Mouse (Mus musculus) adrenal gland, postnatal 14 days (tissue): ENCODE measurements around the gene Xrcc1. TPM values are rescaled to one million over a fixed set of nuclear protein-coding genes. Genes with fewer than 3 reads are reported as not detected.
"Not testable (repeated sequence)": the region's sequence is repeated elsewhere in the genome, so short reads cannot be mapped to it uniquely, and the experiment has no call there.

ENCODE experiments used
- DNase-seq: peaks from one replicate; pipeline ENCODE4 v3.0.0; 2021; ENCODE audit warnings: mixed read lengths
- long read RNA-seq, 2 experiments: library from polyadenylated mRNA; stranded (forward); transcript quantifications; one replicate each; pipeline ENCODE4 v2.0.0; 2021
- total RNA-seq: library from RNA; stranded (reverse); gene quantifications from 2 replicates; pipeline ENCODE4 v1.2.3, GENCODE M21; 2021

The Xrcc1 gene
- 38.5 and 47.0 TPM in 2 replicates for total RNA-seq
- long read RNA-seq, experiment 1, transcript Xrcc1-201 (17 exons, 2,155 nt) = major isoform, 43 of 64 reads
- long read RNA-seq, experiment 1, partial matches to known transcripts = 5 of 64 reads
- long read RNA-seq, experiment 1, other reads (novel, unspliced or antisense) = 14 of 64 reads
- long read RNA-seq, experiment 2, transcript Xrcc1-201 (17 exons, 2,155 nt) = major isoform, 26 of 36 reads
- long read RNA-seq, experiment 2, partial matches to known transcripts = 2 of 36 reads
- long read RNA-seq, experiment 2, other reads (novel, unspliced or antisense) = 7 of 36 reads

GRCm38 (mm10) chr7:24546068-24546614, at the start of gene Xrcc1, which contains the start of gene Pinlyp:
Gene Xrcc1, plus strand, starts transcription at chr7:24546289.
Gene Pinlyp, minus strand, starts transcription at chr7:24546118.
- no peak for DNase-seq

GRCm38 (mm10) chr7:24499856-24500577, 46.1 kb upstream of the Xrcc1 start:
- DNase-seq = peak; percentile 30

GRCm38 (mm10) chr7:24500929-24501328, 45.2 kb upstream of the Xrcc1 start:
- peak; percentile 63 for DNase-seq

GRCm38 (mm10) chr7:24501492-24501891, 44.6 kb upstream of the Xrcc1 start:
- DNase-seq = peak; percentile 32

- DNase-seq = peak; percentile 9
These were observed 42.1 kb upstream of the Xrcc1 start for GRCm38 (mm10) chr7:24504004-24504403.

- DNase-seq = no peak
These were observed 41.2 kb upstream of the Xrcc1 start for GRCm38 (mm10) chr7:24504868-24505267.

- DNase-seq = no peak
These were observed 40.5 kb upstream of the Xrcc1 start for GRCm38 (mm10) chr7:24505447-24506064.

GRCm38 (mm10) chr7:24506065-24506459, 40.0 kb upstream of the Xrcc1 start:
- DNase-seq = no peak

- peak; percentile 71 for DNase-seq
These were observed 39.6 kb upstream of the Xrcc1 start for GRCm38 (mm10) chr7:24506476-24506837.

GRCm38 (mm10) chr7:24506838-24507725, 39.0 kb upstream of the Xrcc1 start, which contains the start of gene Zfp428:
Gene Zfp428, plus strand, starts transcription at chr7:24507006.
- peak; percentile 93 for DNase-seq

- no peak for DNase-seq
These were observed 38.4 kb upstream of the Xrcc1 start for GRCm38 (mm10) chr7:24507726-24508114.

- DNase-seq = no peak
These were observed 33.7 kb upstream of the Xrcc1 start, which contains the start of gene AC161166.1 for GRCm38 (mm10) chr7:24512355-24512754. Gene AC161166.1, minus strand, starts transcription at chr7:24512455.

- peak; percentile 63 for DNase-seq
These were observed 29.8 kb upstream of the Xrcc1 start for GRCm38 (mm10) chr7:24516319-24516718.

- DNase-seq = no peak
These were observed 29.0 kb upstream of the Xrcc1 start for GRCm38 (mm10) chr7:24517077-24517476.

- peak; percentile 39 for DNase-seq
These were observed 28.4 kb upstream of the Xrcc1 start for GRCm38 (mm10) chr7:24517654-24518053.

- no peak for DNase-seq
These were observed 27.0 kb upstream of the Xrcc1 start for GRCm38 (mm10) chr7:24519130-24519529.

GRCm38 (mm10) chr7:24520054-24520453, 26.0 kb upstream of the Xrcc1 start:
- not testable (repeated sequence) for DNase-seq

- no peak for DNase-seq
These were observed 23.3 kb upstream of the Xrcc1 start for GRCm38 (mm10) chr7:24522805-24523204.

- DNase-seq = no peak
These were observed 22.4 kb upstream of the Xrcc1 start for GRCm38 (mm10) chr7:24523723-24524122.

- no peak for DNase-seq
These were observed 21.1 kb upstream of the Xrcc1 start for GRCm38 (mm10) chr7:24524978-24525377.

- no peak for DNase-seq
These were observed 20.2 kb upstream of the Xrcc1 start for GRCm38 (mm10) chr7:24525686-24526420.
